10 mouse cellular contexts compared by ENCODE assay signal in the genomic region with DNA sequence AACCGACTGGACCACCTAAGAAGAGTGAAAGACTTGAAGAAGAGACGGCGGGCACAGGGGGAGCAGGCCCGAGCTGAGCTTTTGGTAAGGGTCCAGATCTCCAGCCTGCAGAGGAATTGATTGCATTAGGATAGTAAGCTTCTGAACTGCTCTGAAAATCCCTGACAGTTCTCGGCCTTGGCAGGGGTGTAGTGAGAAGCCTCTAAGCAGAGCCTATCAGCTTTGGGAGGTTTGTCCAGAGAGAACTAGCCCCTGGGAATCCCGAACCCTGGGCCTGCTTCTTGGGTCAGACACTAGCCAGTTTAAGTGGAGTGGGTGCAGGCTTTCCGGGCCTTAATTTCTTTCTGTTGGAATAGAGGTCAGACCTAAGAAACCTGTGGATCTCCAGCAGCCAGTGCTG. TPM values are rescaled to one million over a fixed set of nuclear protein-coding genes. Genes with fewer than 3 reads are reported as not detected.
DNase-seq lines count a peak whose midpoint lies in the region; ATAC-seq and TF ChIP-seq lines count a peak whose summit lies in the region.
"Had no signal": no experiment of that assay in that cellular context is flagged by ENCODE, and none has a peak within 500 bp of the region (broad histone marks: within the 10 kb centered on the region; RNA-seq: fewer than 3 reads in every experiment).

No protein-coding gene starts in this region.

- DNase-seq in heart, postnatal 0 days (ENCODE audit: low spot score) = no peak
- no peak for DNase-seq in heart, postnatal 10 days
- DNase-seq in embryonic facial prominence, embryonic 11.5 days (ENCODE audit: low spot score) = no peak
- DNase-seq in hindbrain, postnatal 0 days (ENCODE audit: low spot score) = no peak
- DNase-seq in left cerebral cortex, postnatal 36 days (ENCODE audit: low spot score in 2 of 2) = no peak
- no peak for DNase-seq in cerebellum, postnatal 10 days

- no peaks in the 10 kb centered on the region for H3K9me3 ChIP-seq in heart, postnatal 0 days (replicated peaks; ENCODE audit: control insufficient read depth, low read length)
- no peaks in the 10 kb centered on the region for H3K9me3 ChIP-seq in embryonic facial prominence, embryonic 11.5 days (replicated peaks; ENCODE audit: control insufficient read depth, low read length)
- H3K9me3 ChIP-seq in hindbrain, postnatal 0 days (ENCODE audit: low read length) = no peaks in the 10 kb centered on the region
- H3K9me3 ChIP-seq in midbrain, embryonic 15.5 days = no peaks in the 10 kb centered on the region

- peak overlapping the region; percentile 83; the same call in 1 of the 2 replicates for H3K4me2 ChIP-seq in heart, postnatal 0 days (ENCODE audit: low read depth, low read length)
- peak overlapping the region; percentile 81 for H3K4me2 ChIP-seq in embryonic facial prominence, embryonic 11.5 days (ENCODE audit: low read depth, low read length)
- H3K4me2 ChIP-seq in hindbrain, postnatal 0 days (ENCODE audit: low read depth, low read length) = peak overlapping the region; percentile 85
- peak overlapping the region; percentile 73 for H3K4me2 ChIP-seq in midbrain, embryonic 15.5 days

- no peaks in the 10 kb centered on the region for H3K27me3 ChIP-seq in heart, postnatal 0 days (ENCODE audit: control insufficient read depth, insufficient read depth, low read length)
- H3K27me3 ChIP-seq in embryonic facial prominence, embryonic 11.5 days (ENCODE audit: control insufficient read depth, insufficient read depth, low read length) = no peaks in the 10 kb centered on the region
- H3K27me3 ChIP-seq in hindbrain, postnatal 0 days (ENCODE audit: insufficient read depth, low read length) = no peaks in the 10 kb centered on the region
- no peaks in the 10 kb centered on the region for H3K27me3 ChIP-seq in midbrain, embryonic 15.5 days (replicated peaks)

- H3K4me3 ChIP-seq in heart, postnatal 0 days (ENCODE audit: low read depth, low read length) = no peak overlapping the region
- peak overlapping the region; percentile 100 for H3K4me3 ChIP-seq in embryonic facial prominence, embryonic 11.5 days (ENCODE audit: low read depth, low read length)
- peak overlapping the region; percentile 6; the same call in 1 of the 2 replicates for H3K4me3 ChIP-seq in hindbrain, postnatal 0 days (ENCODE audit: low read length)
- peak overlapping the region; percentile 100 for H3K4me3 ChIP-seq in midbrain, embryonic 15.5 days

- ATAC-seq in heart, postnatal 0 days (ENCODE audit: insufficient read depth, low read depth) = no peak
- no peak for ATAC-seq in embryonic facial prominence, embryonic 11.5 days (replicated peaks; ENCODE audit: insufficient number of reproducible peaks, low FRiP score, low TSS enrichment, low read depth)
- ATAC-seq in hindbrain, postnatal 0 days = no peak
- ATAC-seq in midbrain, embryonic 15.5 days (replicated peaks) = no peak
- ATAC-seq in granulocyte monocyte progenitor cell, adult 5-6 weeks (replicated peaks; ENCODE audit: poor library complexity, severe bottlenecking) = no peak

- peaks cover 47% of the 10 kb centered on the region for H3K36me3 ChIP-seq in heart, postnatal 0 days (replicated peaks; ENCODE audit: control insufficient read depth, insufficient read depth, low read length)
- peaks cover 16% of the 10 kb centered on the region for H3K36me3 ChIP-seq in embryonic facial prominence, embryonic 11.5 days (replicated peaks; ENCODE audit: control insufficient read depth, insufficient read depth, low read depth, low read length)
- peaks cover 31% of the 10 kb centered on the region for H3K36me3 ChIP-seq in hindbrain, postnatal 0 days (ENCODE audit: insufficient read depth, low read length)
- peaks cover 17% of the 10 kb centered on the region; the same call in 1 of the 2 replicates for H3K36me3 ChIP-seq in midbrain, embryonic 15.5 days (replicated peaks)

- TF ChIP-seq EP300 in heart, postnatal 0 days (IDR thresholded peaks at IDR 0.05; ENCODE audit: low read depth) = no peak

- TF ChIP-seq CTCF in heart, postnatal 0 days (IDR thresholded peaks at IDR 0.05; ENCODE audit: low read depth) = no peak
- no peak for TF ChIP-seq CTCF in hindbrain, postnatal 0 days (IDR thresholded peaks at IDR 0.05; ENCODE audit: low read depth)

- no peaks in the 10 kb centered on the region; the same call in 1 of the 2 replicates for H3K4me1 ChIP-seq in heart, postnatal 0 days (ENCODE audit: control insufficient read depth, insufficient read depth)
- H3K4me1 ChIP-seq in embryonic facial prominence, embryonic 11.5 days (ENCODE audit: control insufficient read depth, insufficient read depth, low read length) = peaks cover 4% of the 10 kb centered on the region; the same call in 1 of the 2 replicates
- H3K4me1 ChIP-seq in hindbrain, postnatal 0 days (ENCODE audit: insufficient read depth, low read length) = peaks cover 14% of the 10 kb centered on the region; the same call in 1 of the 2 replicates
- peaks cover 31% of the 10 kb centered on the region for H3K4me1 ChIP-seq in midbrain, embryonic 15.5 days

- peak overlapping the region; percentile 82; the same call in 1 of the 2 replicates for H3K9ac ChIP-seq in heart, postnatal 0 days (replicated peaks; ENCODE audit: low read depth, low read length)
- peak overlapping the region; percentile 41; the same call in 1 of the 2 replicates for H3K9ac ChIP-seq in embryonic facial prominence, embryonic 11.5 days (replicated peaks; ENCODE audit: low read length)
- H3K9ac ChIP-seq in hindbrain, postnatal 0 days (replicated peaks; ENCODE audit: low read length) = 0 out of 2 replicates have a peak overlapping the region, but pooled peaks have one; percentile 1
- H3K9ac ChIP-seq in midbrain, embryonic 15.5 days = 0 out of 2 replicates have a peak overlapping the region, but pooled peaks have one; percentile 24

- no peak overlapping the region for H3K27ac ChIP-seq in heart, postnatal 0 days (ENCODE audit: low read depth)
- no peak overlapping the region for H3K27ac ChIP-seq in embryonic facial prominence, embryonic 11.5 days (replicated peaks; ENCODE audit: low read depth, low read length)
- no peak overlapping the region for H3K27ac ChIP-seq in hindbrain, postnatal 0 days
- H3K27ac ChIP-seq in midbrain, embryonic 15.5 days = no peak overlapping the region

- intact Hi-C loops in heart, postnatal 10 days (cut with DNase I) = loop anchor here (2.0 kb wide), 1 partner anchor 19 kb away; no protein-coding TSS in a partner anchor
- intact Hi-C loops in left cerebral cortex, postnatal 36 days (cut with DNase I) = no loop called here

- WGBS in heart, postnatal 0 days = 67% methylated on average over 7 of the region's 7 CpGs
- WGBS in embryonic facial prominence, embryonic 11.5 days = 75% methylated on average over 7 of the region's 7 CpGs
- WGBS in hindbrain, postnatal 0 days = 67% methylated on average over 7 of the region's 7 CpGs
- 68% methylated on average over 7 of the region's 7 CpGs for WGBS in midbrain, embryonic 15.5 days

RNA-seq across cellular contexts. Expression of gene Trim27, which starts 2.8 kb away (rescaled TPM):
- total RNA-seq in heart, postnatal 0 days (2014; rRNA removed; ENCODE audit: low replicate concordance) = 54.7 and 58.2 TPM in 2 replicates
- polyA plus RNA-seq in heart, postnatal 0 days (2015; fragmentation: Nextera tagmentation; extraction: Ambion mirVana) = 33.0 and 35.3 TPM in 2 replicates
- 10 to 100 TPM; 26.9 to 33.6 TPM for total RNA-seq in heart, postnatal 10 days (2021)
- 148 and 160 TPM in 2 replicates for polyA plus RNA-seq in embryonic facial prominence, embryonic 11.5 days (2014; fragmentation: Nextera tagmentation; extraction: Ambion mirVana)
- total RNA-seq in hindbrain, postnatal 0 days (2014; rRNA removed) = 84.9 and 107 TPM in 2 replicates
- 68.3 and 69.1 TPM in 2 replicates for polyA plus RNA-seq in hindbrain, postnatal 0 days (2015; fragmentation: Nextera tagmentation; extraction: Ambion mirVana)
- polyA plus RNA-seq in midbrain, embryonic 15.5 days (2015; fragmentation: Nextera tagmentation; extraction: Ambion mirVana) = 81.0 and 89.9 TPM in 2 replicates
- 142 and 143 TPM in 2 replicates for total RNA-seq in granulocyte monocyte progenitor cell, adult 5-6 weeks (2014; fragmentation: Nextera tagmentation)
- 144 and 167 TPM in 2 replicates for total RNA-seq in granulocyte monocyte progenitor cell, adult 5-6 weeks (2017)
- 10 to 100 TPM; 34.0 TPM for total RNA-seq in left cerebral cortex, postnatal 36 days (2021)

RNA-seq across cellular contexts. Expression of gene Olfr1368, which starts 36.3 kb away (rescaled TPM):
- not detected in 2 replicates for total RNA-seq in heart, postnatal 0 days (2014; rRNA removed; ENCODE audit: low replicate concordance)
- polyA plus RNA-seq in heart, postnatal 0 days (2015; fragmentation: Nextera tagmentation; extraction: Ambion mirVana) = not detected in 2 replicates
- not detected for total RNA-seq in heart, postnatal 10 days (2021)
- not detected in 2 replicates for polyA plus RNA-seq in embryonic facial prominence, embryonic 11.5 days (2014; fragmentation: Nextera tagmentation; extraction: Ambion mirVana)
- not detected in 2 replicates for total RNA-seq in hindbrain, postnatal 0 days (2014; rRNA removed)
- polyA plus RNA-seq in hindbrain, postnatal 0 days (2015; fragmentation: Nextera tagmentation; extraction: Ambion mirVana) = not detected in 2 replicates
- polyA plus RNA-seq in midbrain, embryonic 15.5 days (2015; fragmentation: Nextera tagmentation; extraction: Ambion mirVana) = not detected in 2 replicates
- not detected in 2 replicates for total RNA-seq in granulocyte monocyte progenitor cell, adult 5-6 weeks (2014; fragmentation: Nextera tagmentation)
- total RNA-seq in granulocyte monocyte progenitor cell, adult 5-6 weeks (2017) = not detected in 2 replicates
- total RNA-seq in left cerebral cortex, postnatal 36 days (2021) = not detected
- total RNA-seq: gastrocnemius, adult 8-10 months had no signal
- polyA plus RNA-seq: macrophage had no signal

RNA-seq across cellular contexts. Expression of gene Olfr263, which starts 52.6 kb away (rescaled TPM):
- total RNA-seq in heart, postnatal 0 days (2014; rRNA removed; ENCODE audit: low replicate concordance) = not detected in 2 replicates
- polyA plus RNA-seq in heart, postnatal 0 days (2015; fragmentation: Nextera tagmentation; extraction: Ambion mirVana) = not detected in 2 replicates
- not detected for total RNA-seq in heart, postnatal 10 days (2021)
- polyA plus RNA-seq in embryonic facial prominence, embryonic 11.5 days (2014; fragmentation: Nextera tagmentation; extraction: Ambion mirVana) = not detected in 2 replicates
- total RNA-seq in hindbrain, postnatal 0 days (2014; rRNA removed) = not detected in 2 replicates
- not detected in 2 replicates for polyA plus RNA-seq in hindbrain, postnatal 0 days (2015; fragmentation: Nextera tagmentation; extraction: Ambion mirVana)
- polyA plus RNA-seq in midbrain, embryonic 15.5 days (2015; fragmentation: Nextera tagmentation; extraction: Ambion mirVana) = not detected in 2 replicates
- total RNA-seq in granulocyte monocyte progenitor cell, adult 5-6 weeks (2014; fragmentation: Nextera tagmentation) = not detected in 2 replicates
- not detected in 2 replicates for total RNA-seq in granulocyte monocyte progenitor cell, adult 5-6 weeks (2017)
- total RNA-seq in left cerebral cortex, postnatal 36 days (2021) = not detected
- total RNA-seq: gastrocnemius, adult 8-10 months had no signal
- polyA plus RNA-seq: macrophage had no signal

Comparison
In these comparisons a context has a peak if more than half of its experiments do, and no peak if none do; other contexts are left out.
1. H3K9ac ChIP-seq: peak in every context shown above with its lines; median percentile 82 in heart, postnatal 0 days; 41 in embryonic facial prominence, embryonic 11.5 days; 24 in midbrain, embryonic 15.5 days; 1 in hindbrain, postnatal 0 days.